Mouse (Mus musculus) A20 (cell line): ENCODE data around the gene Pcmt1.

Experiments
- DNase-seq: peaks from one replicate; pipeline ENCODE4 v3.0.0-alpha.2; 2011; ENCODE audit warnings: low read depth, low spot score

Pcmt1 gene

DNA sequence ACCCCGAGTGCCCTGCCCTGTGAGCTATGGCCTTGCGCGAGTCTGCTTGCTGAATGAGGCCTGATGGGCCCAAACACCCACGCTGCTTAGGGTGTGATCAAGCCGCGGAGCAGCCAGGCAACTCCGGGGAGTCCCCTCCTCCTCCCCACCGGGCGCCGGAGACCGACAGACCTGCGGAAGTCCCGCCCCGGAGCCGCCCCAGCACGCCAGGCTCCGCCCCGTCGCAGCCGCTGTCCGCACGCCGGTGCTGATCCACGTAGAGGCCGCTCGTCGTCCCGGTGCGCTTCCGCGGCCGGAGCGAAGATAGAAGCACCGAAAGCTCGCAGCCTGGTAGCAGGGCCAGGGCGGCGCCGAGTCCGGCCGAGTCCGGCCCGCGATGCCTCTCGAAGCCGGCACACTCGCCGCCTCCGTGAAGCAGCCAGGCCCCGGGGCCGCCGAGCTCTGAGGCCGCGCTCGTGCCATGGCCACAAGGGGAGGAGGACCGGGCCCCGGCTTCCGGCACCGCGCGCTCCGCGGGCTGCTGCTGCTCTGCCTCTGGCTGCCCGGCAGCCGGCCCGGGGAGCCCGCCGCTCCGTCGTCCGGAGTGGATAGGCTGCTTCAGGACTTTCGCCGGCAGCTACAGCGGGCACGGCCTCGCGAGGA is 91.2 kb downstream of the Pcmt1 start, which contains the start of gene Lrp11:
Gene Lrp11 (plus strand): TSS at position 209 of the 642 bp plus-strand sequence.
- DNase-seq: peak; percentile 96

DNA sequence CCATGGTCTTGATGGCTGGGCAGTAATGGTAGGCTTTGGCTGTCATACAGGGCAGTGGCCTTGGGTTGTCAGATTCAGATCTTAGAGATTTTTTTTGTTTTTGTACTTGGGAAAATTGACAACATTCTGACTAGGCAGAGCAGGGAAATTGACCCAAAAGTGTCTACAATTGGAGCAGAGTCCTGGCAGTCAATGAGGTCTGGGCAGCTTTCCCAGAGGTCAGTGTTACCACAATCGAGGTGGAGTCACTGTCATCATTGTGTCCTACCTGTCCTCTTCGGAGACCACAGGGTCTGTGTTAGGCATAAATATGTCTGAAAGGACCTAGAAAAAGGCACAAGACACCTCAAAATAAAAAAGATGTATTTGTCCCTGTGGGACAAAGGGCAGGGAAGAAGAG is 94.2 kb downstream of the Pcmt1 start:
- no peak for DNase-seq

DNA sequence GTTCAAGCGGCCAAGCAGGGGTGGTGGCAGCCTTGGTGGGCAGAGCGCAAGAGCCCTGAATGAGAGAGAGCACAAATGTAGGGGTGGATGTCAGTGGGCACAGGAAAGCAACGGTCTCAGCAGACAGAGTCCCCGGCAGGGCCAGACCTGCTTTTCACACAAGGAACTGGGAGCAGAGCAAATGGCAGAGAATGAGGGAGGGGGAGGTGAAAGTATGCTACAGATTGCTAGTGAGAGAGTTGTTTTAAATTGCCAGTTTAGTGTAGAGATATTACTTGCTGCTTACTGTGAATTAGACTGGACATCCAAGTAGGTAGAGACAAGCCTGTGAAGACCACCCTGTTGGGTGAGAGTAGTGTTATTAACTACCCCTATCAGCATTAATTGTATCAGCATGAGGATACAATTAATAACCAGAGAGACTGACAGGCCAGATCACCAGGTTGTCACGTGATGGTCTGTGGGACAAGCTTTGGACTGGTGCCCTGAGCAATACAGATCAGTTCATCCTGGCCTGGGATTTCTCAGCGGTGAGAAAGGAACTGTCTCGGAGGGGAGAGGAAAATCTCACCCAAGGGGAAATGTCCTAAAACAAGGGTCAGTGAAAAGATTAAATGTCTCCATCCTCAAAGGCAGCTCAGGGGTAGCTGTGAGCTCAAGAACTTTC is 97.9 kb downstream of the Pcmt1 start:
- no peak for DNase-seq

DNA sequence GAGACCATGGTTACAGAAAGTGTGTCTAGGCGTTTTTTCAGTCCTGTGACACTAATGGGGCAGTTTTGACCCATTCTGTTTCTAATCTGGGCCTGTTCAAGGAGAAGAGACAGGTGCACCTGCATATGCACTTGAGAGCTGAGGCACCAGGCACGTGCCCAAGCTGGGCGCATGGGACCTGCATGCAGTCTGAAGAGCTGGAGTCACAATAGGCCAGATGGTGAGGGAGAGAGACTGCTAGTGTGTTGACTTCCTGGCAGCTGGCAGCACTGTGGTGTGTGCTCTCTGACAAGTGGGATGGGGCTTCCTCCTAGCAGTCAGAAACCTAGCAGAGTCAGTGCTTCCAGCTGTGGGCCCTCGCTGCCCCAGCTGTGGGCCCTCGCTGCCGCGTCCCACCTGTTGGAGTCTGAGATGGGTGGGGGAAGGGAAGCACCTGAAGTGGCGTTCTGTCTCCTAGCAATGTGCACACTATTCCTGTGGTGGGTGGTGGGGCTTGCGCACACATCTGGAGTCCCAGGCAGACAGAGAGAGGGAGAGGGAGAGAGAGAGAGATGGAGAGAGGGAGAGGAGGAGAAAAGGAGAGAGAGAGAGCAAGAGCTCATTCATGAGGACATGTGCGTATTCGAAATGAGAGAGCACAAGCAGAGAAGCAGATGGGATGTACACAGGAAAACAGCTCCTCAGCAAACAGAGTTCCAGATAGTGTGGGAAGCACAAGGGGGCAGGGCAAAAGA is 98.6 kb downstream of the Pcmt1 start:
- peak; percentile 88 for DNase-seq

DNA sequence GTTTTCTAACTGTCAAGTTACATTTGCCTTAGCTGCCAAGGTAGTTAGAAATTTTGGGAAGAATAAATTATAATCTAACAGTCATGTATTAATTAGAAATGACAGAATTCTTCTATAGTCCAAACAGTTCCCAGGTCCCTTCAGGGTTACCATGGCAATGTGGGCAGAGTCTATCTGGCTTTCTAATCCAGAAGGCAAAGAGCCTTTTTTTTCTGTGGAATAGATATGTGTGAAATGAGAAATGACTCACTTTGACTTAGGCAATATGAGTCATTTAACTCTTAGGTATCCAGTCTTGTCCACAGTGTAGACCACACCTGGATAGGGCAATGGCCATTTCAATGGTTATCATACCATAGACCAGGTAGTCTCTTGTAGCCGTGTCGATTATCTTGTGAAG is 99.5 kb downstream of the Pcmt1 start:
- DNase-seq: no peak
